Mouse (Mus musculus): ENCODE results near the gene Eif3l. TPM values are rescaled to one million over a fixed set of nuclear protein-coding genes. Genes with fewer than 3 reads are reported as not detected.
A peak's percentile ranks its signal among the peaks of the same experiment; 100 is the strongest.

Gene Eif3l
- total and polyA plus RNA-seq, 3 experiments, result 301 to 442 (median 394) TPM

DNA sequence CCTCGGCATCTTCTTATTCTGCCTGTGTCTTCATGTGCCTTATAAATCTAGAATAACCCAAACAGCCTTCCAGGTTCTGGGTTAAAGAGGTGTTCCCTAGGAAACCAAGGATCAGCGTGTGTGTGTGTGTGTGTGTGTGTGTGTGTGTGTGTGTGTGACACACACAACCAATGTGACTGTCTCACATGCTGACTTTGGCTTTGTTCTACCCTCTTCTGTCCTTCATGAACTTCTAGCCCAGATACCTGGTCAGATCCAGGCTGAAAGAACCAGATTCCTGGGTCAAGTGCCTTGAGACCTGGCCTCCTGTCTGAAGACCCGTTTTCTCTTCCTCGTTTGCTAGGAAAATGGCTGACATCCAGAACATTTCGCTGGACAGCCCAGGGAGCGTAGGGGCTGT, 33.4 kb upstream of the Eif3l start, which contains the start of gene Galr3:
TSS of gene Galr3 (plus strand) at position 301 of the 400 bp plus-strand sequence.
- peak within 1 kb of the TSS; percentile 71 to 80 for H3K4me3 ChIP-seq (ENCODE audit: control insufficient read depth in 1 of 2, insufficient read depth in 1 of 2, low read depth in 2 of 2, low read length in 2 of 2)
- DNase-seq (ENCODE audit: low read depth, low spot score), result peak; percentile 31
- no peaks in the 10 kb centered on the region for H3K36me3 ChIP-seq (ENCODE audit: control insufficient read depth in 1 of 2, insufficient read depth in 2 of 2, low read length in 2 of 2)
- TF ChIP-seq MXI1 (IDR thresholded peaks at IDR 0.05; ENCODE audit: low read depth, low read length) (no peak), MYC (IDR thresholded peaks at IDR 0.05; ENCODE audit: low read depth, low read length) (no peak), JUND (IDR thresholded peaks at IDR 0.05; ENCODE audit: low read depth, low read length) (no peak), ELF1 (IDR thresholded peaks at IDR 0.05; ENCODE audit: low read depth, low read length) (no peak), TAL1 (IDR thresholded peaks at IDR 0.05; ENCODE audit: low read length) (no peak), HCFC1 (IDR thresholded peaks at IDR 0.05; ENCODE audit: low read depth, low read length) (no peak), MAX (IDR thresholded peaks at IDR 0.05; ENCODE audit: low read length) (no peak), POLR2AphosphoS5 (IDR thresholded peaks at IDR 0.05; ENCODE audit: borderline replicate concordance, low read depth, low read length) (no peak), UBTF (IDR thresholded peaks at IDR 0.05; ENCODE audit: borderline replicate concordance, insufficient read depth, low read depth, low read length) (no peak), CHD2 (IDR thresholded peaks at IDR 0.05; ENCODE audit: low read length) (no peak), POLR2AphosphoS2 (IDR thresholded peaks at IDR 0.05; ENCODE audit: low read length) (no peak), MEF2A (IDR thresholded peaks at IDR 0.05; ENCODE audit: extremely low read depth, insufficient replicate concordance, low read depth, low read length, poor library complexity, severe bottlenecking) (no peak), ZC3H11A (IDR thresholded peaks at IDR 0.05; ENCODE audit: low read depth, low read length) (no peak), SMC3 (IDR thresholded peaks at IDR 0.05; ENCODE audit: low read depth, low read length) (no peak)
- H3K79me2 ChIP-seq (ENCODE audit: control insufficient read depth, insufficient read depth, low read length, poor library complexity), result no peaks in the 10 kb centered on the region; the same call in 1 of the 2 replicates
- H3K27ac ChIP-seq (ENCODE audit: control insufficient read depth, low read depth, low read length), result peak within 1 kb of the TSS; percentile 44
- peaks cover 0 to 12% of the 10 kb centered on the region in 2 experiments; a peak in 2 of 4 replicates for H3K4me1 ChIP-seq (ENCODE audit: control insufficient read depth in 1 of 2, insufficient read depth in 2 of 2, low read length in 2 of 2)
- peak within 1 kb of the TSS; percentile 75 for H3K9ac ChIP-seq (ENCODE audit: control insufficient read depth, low read depth, low read length, poor library complexity, severe bottlenecking)
- no peaks in the 10 kb centered on the region for H3K27me3 ChIP-seq (ENCODE audit: control insufficient read depth in 1 of 2, insufficient read depth in 2 of 2, low read length in 2 of 2)
- no peaks in the 10 kb centered on the region for H3K9me3 ChIP-seq (replicated peaks; ENCODE audit: insufficient read depth, low read length)

- H3K4me1 ChIP-seq (ENCODE audit: control insufficient read depth in 1 of 2, insufficient read depth in 2 of 2, low read length in 2 of 2), result peaks cover 0 to 12% of the 10 kb centered on the region in 2 experiments; a peak in 2 of 4 replicates
These were observed 32.1 kb upstream of the Eif3l start for GRCm38 (mm10) chr15:79042721-79043491.

More at GRCm38 (mm10) chr15:79042721-79043491, 32.1 kb upstream of the Eif3l start:
- no peak for DNase-seq (ENCODE audit: low read depth, low spot score)
- H3K9ac ChIP-seq (ENCODE audit: control insufficient read depth, low read depth, low read length, poor library complexity, severe bottlenecking), result no peak overlapping the region
- H3K27me3 ChIP-seq (ENCODE audit: control insufficient read depth in 1 of 2, insufficient read depth in 2 of 2, low read length in 2 of 2), result no peaks in the 10 kb centered on the region
- no peak overlapping the region for H3K4me3 ChIP-seq (ENCODE audit: control insufficient read depth in 1 of 2, insufficient read depth in 1 of 2, low read depth in 2 of 2, low read length in 2 of 2)
- TF ChIP-seq JUND (IDR thresholded peaks at IDR 0.05; ENCODE audit: low read depth, low read length) (no peak), SIN3A (IDR thresholded peaks at IDR 0.05; ENCODE audit: low read length) (no peak), MAX (IDR thresholded peaks at IDR 0.05; ENCODE audit: low read length) (no peak), RAD21 (IDR thresholded peaks at IDR 0.05; ENCODE audit: low read depth, low read length) (no peak), MXI1 (IDR thresholded peaks at IDR 0.05; ENCODE audit: low read depth, low read length) (no peak), MYC (IDR thresholded peaks at IDR 0.05; ENCODE audit: low read depth, low read length) (no peak), NRF1 (IDR thresholded peaks at IDR 0.05; ENCODE audit: insufficient read depth, low read depth, low read length, poor library complexity, severe bottlenecking) (no peak), CHD1 (IDR thresholded peaks at IDR 0.05; ENCODE audit: low read depth, low read length) (no peak), E2F4 (IDR thresholded peaks at IDR 0.05; ENCODE audit: borderline replicate concordance, low read depth, low read length) (no peak), POLR2AphosphoS5 (IDR thresholded peaks at IDR 0.05; ENCODE audit: borderline replicate concordance, low read depth, low read length) (no peak), HCFC1 (IDR thresholded peaks at IDR 0.05; ENCODE audit: low read depth, low read length) (no peak), NELFE (IDR thresholded peaks at IDR 0.05; ENCODE audit: low read depth, low read length) (no peak), ETS1 (IDR thresholded peaks at IDR 0.05; ENCODE audit: low read depth, low read length) (no peak), CHD2 (IDR thresholded peaks at IDR 0.05; ENCODE audit: low read length) (no peak)
- no peaks in the 10 kb centered on the region; the same call in 1 of the 2 replicates for H3K79me2 ChIP-seq (ENCODE audit: control insufficient read depth, insufficient read depth, low read length, poor library complexity)
- no peaks in the 10 kb centered on the region for H3K9me3 ChIP-seq (replicated peaks; ENCODE audit: insufficient read depth, low read length)
- no peaks in the 10 kb centered on the region for H3K36me3 ChIP-seq (ENCODE audit: control insufficient read depth in 1 of 2, insufficient read depth in 2 of 2, low read length in 2 of 2)
- H3K27ac ChIP-seq (ENCODE audit: control insufficient read depth, low read depth, low read length), result no peak overlapping the region
